Mouse (Mus musculus): Measurements from ENCODE around the gene Nek5.

- no peak for TF ChIP-seq POLR2A (IDR thresholded peaks at IDR 0.05; ENCODE audit: extremely low read depth, insufficient read depth, low read length)
- no peak for TF ChIP-seq CTCF (IDR thresholded peaks at IDR 0.05; ENCODE audit: low read depth, low read length)
Measured at GRCm38 (mm10) chr8:22145831-22146230, 21.0 kb upstream of the Nek5 start.
